Mouse (Mus musculus) E14TG2a.4 (cell line): Measurements from ENCODE around the gene Kat6b.
A peak's percentile ranks its signal among the peaks of the same experiment; 100 is the strongest.

Experiments used
- H3K27me3 ChIP-seq: 2 replicates; pipeline ENCODE4 v1.6.1; 2014; ENCODE audit warnings: low read length, control low read depth; ENCODE audit not compliant: insufficient read depth
- H3K36me3 ChIP-seq: 2 replicates; pipeline ENCODE4 v1.6.1; 2014; ENCODE audit warnings: low read length, control low read depth; ENCODE audit not compliant: insufficient read depth
- H3K4me1 ChIP-seq: replicated peaks from 2 replicates; pipeline ENCODE4 v1.6.1; 2014; ENCODE audit warnings: low read depth, low read length, control low read depth
- H3K4me3 ChIP-seq: replicated peaks from 2 replicates; pipeline ENCODE4 v1.5.1; 2014; ENCODE audit warnings: mild to moderate bottlenecking, low read length
- H3K9me3 ChIP-seq: 2 replicates; pipeline ENCODE4 v1.6.1; 2014; ENCODE audit warnings: low read length, control low read depth
- CTCF ChIP-seq: conservative IDR thresholded peaks from 2 replicates; pipeline ENCODE4 v1.5.1; 2014; ENCODE audit warnings: low read length
- NANOG ChIP-seq: IDR thresholded peaks from 2 replicates; pipeline ENCODE4 v1.6.1; 2014; ENCODE audit warnings: borderline replicate concordance, low read length, mixed read lengths
- POU5F1 ChIP-seq: IDR thresholded peaks from 2 replicates; pipeline ENCODE4 v1.6.1; 2014; ENCODE audit warnings: low read length, borderline replicate concordance

Kat6b gene

DNA sequence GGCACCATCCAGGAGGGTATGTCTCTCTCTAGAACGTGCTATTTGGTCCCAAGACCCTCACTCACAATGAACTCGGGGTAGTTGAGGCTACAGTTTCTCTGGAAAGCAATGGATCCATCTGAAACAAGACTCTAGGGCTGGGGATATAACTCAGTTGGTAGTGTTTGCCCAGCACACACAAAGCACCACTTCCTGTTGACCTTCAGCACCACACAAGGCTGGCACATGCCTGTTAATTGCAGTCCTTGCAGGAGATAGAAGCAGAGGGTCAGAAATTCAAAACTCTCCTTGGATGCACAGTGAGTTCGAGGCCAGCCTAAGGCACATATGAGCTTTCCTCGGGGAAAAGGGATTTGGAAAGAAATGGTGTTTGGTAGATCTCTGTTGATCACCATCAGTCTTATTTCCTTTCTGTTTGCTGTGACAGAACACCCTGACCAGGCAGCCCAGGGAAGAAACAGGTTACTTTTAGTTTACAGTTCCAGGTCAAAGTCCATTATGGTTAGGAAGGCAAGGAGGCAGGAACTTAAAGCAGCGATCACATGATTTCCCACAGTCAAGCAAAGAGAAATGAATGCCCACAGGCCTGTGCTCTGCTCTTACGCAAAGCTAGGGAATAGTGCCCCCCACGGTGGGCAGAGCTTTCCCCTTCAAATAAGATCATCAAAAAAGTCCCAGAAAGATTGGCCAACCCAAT lies 25.4 kb upstream of the Kat6b start:
- Histone ChIP-seq H3K4me1 (peaks cover 71% of the 10 kb centered on the region), H3K27me3 (no peaks in the 10 kb centered on the region), H3K9me3 (no peaks in the 10 kb centered on the region), H3K4me3 (no peak overlapping the region), H3K36me3 (peaks cover 7% of the 10 kb centered on the region; the same call in 1 of the 2 replicates)
- TF ChIP-seq NANOG (no peak), POU5F1 (no peak), CTCF (no peak)

DNA sequence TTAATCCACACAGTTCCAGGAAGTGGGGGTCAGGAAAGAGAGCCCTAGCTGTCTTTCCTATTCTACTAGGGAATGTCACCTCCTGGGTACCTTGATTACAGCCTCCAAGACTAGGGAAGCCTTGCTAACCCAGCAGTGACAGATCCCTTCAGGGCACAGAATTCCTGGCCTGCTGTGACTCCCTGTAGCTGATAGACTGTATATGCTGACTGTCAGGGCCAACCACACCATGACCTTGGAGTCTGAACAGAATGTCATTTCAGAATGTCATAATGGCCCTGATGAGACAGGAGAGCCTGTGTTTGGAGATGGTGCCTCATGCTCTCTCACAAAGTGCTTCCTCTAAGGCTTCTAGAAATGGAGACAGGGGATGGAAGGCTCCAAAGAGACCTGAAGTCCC lies 24.7 kb upstream of the Kat6b start:
- TF ChIP-seq NANOG (no peak), CTCF (no peak), POU5F1 (no peak)
- peaks cover 7% of the 10 kb centered on the region; the same call in 1 of the 2 replicates for H3K36me3 ChIP-seq
- no peaks in the 10 kb centered on the region for H3K9me3 ChIP-seq
- no peaks in the 10 kb centered on the region for H3K27me3 ChIP-seq
- peaks cover 64% of the 10 kb centered on the region for H3K4me1 ChIP-seq
- 0 out of 2 replicates have a peak overlapping the region, but pooled peaks have one; percentile 5 for H3K4me3 ChIP-seq

DNA sequence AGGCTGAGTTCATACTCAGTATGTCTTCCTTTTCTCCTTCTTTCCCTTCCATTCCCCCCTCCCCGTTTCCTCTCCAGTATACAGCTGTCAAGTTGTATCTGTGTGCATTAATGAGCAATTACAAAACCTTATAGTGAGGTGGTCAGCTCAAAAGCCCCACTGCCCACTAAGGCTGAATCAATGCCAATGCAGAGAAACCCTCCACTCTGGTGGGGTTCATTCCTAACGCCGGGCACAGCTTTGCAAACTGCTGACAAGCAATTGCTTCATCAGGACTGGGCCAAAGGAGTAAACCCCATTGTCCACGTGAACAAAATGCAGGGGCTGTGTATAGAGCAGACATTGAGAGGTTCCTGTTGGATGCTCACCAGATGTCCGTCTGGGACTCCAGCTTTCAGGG lies 23.4 kb upstream of the Kat6b start:
- Histone ChIP-seq H3K9me3 (no peaks in the 10 kb centered on the region), H3K4me3 (no peak overlapping the region), H3K4me1 (peaks cover 60% of the 10 kb centered on the region), H3K27me3 (no peaks in the 10 kb centered on the region), H3K36me3 (peaks cover 7% of the 10 kb centered on the region; the same call in 1 of the 2 replicates)
- TF ChIP-seq NANOG (no peak), POU5F1 (no peak), CTCF (no peak)

DNA sequence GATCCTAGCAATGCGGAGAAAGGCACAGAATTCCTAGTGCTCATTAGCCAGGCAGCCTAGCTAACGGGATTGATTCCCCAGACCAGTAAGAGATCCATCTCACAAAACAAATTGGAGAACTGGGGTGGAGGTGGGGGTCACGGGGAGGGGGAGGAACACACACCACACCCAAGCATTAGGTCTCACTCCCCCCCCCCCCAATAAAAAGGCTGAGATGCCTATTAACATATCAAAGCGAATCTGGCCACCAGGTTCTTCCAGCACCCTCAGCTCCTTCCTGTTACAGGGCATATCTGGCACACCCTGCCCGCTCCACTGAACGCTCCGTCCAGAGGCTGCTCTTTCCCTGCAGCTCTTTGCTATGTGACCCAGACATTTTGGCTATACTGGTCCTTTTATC lies 22.5 kb upstream of the Kat6b start:
- peaks cover 67% of the 10 kb centered on the region for H3K4me1 ChIP-seq
- peaks cover 5% of the 10 kb centered on the region; the same call in 1 of the 2 replicates for H3K36me3 ChIP-seq
- no peak for TF ChIP-seq CTCF
- no peak for TF ChIP-seq POU5F1
- no peak for TF ChIP-seq NANOG
- H3K9me3 ChIP-seq = no peaks in the 10 kb centered on the region
- no peak overlapping the region for H3K4me3 ChIP-seq
- H3K27me3 ChIP-seq = no peaks in the 10 kb centered on the region

DNA sequence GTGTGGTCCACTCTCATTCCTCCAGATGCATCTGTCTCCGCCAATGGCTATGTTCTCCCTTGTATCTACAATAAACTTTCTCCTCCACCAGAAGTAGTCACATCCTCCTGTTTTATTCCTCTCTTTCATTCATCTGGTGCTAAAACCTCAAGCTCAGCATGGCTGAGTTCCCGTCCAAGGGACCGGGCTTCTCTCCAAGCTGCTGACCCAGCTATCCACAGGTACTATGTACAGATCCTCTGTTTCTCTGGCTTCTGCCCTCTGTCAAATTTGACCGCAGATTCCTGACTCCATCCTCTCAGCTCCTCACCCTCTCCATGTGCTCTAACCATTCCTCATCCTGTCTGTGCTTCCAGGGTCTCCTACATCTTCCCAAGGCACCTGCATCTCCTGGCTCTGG lies 22.1 kb upstream of the Kat6b start:
- peaks cover under 1% of the 10 kb centered on the region; the same call in 1 of the 2 replicates for H3K36me3 ChIP-seq
- TF ChIP-seq NANOG = no peak
- no peak for TF ChIP-seq POU5F1
- TF ChIP-seq CTCF = no peak

DNA sequence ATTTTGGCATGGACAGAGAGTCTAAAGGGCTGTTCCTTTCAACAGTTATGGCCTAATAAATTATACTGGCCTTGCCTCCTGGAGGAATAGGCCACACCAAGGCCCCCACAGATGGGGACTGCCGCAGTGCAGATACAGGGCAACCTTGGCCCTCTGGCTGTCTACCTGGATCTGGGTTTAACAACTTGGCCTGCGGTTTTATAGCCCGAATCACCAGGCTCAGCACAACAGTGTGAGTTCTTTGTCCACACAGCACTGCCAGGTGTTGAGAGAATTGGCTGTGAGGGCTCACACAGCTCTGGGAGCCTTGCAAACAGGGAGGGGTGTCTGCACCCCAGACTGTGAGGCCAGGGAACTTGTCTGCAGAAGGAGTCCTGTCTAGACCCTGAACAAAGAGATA lies 18.8 kb upstream of the Kat6b start:
- no peaks in the 10 kb centered on the region for H3K9me3 ChIP-seq
- peaks cover 14% of the 10 kb centered on the region for H3K36me3 ChIP-seq
- no peak overlapping the region for H3K4me3 ChIP-seq
- no peak for TF ChIP-seq NANOG
- TF ChIP-seq CTCF = no peak
- TF ChIP-seq POU5F1 = no peak
- H3K4me1 ChIP-seq = peaks cover 47% of the 10 kb centered on the region
- H3K27me3 ChIP-seq = no peaks in the 10 kb centered on the region

More for the DNA sequence above, 22.1 kb upstream of the Kat6b start:
- H3K27me3 ChIP-seq = no peaks in the 10 kb centered on the region
- no peaks in the 10 kb centered on the region for H3K9me3 ChIP-seq
- no peak overlapping the region for H3K4me3 ChIP-seq
- peaks cover 67% of the 10 kb centered on the region for H3K4me1 ChIP-seq

DNA sequence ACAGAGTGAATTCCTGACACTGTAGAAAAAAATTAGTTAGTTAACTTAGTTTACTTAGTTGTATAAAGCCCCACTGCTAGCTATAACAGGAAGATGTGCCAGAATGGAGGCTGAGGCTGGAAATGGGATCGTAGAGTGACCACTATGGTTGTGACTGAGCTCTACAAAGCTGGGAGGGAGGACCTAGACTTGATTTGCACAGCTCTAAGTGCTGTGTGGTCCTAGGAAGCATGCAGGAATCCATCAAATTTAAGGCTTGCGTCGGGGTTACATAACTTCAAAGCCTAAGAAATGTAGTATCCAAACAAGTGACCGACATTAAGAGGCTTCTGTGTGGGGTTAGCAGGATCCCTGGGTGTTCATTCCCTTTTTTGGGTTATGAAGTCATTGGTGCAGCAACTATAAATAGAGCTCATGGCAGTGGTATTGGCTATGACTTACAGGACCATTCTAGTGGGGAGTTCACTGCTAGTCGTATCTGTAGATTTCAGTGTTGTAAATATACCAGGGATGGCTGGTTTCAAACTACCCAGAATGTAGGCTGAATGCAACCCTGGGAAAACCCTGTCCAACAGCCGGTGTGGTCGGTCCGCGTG lies 18.0 kb upstream of the Kat6b start:
- Histone ChIP-seq H3K9me3 (no peaks in the 10 kb centered on the region), H3K4me1 (peaks cover 40% of the 10 kb centered on the region), H3K4me3 (no peak overlapping the region), H3K27me3 (no peaks in the 10 kb centered on the region), H3K36me3 (peaks cover 19% of the 10 kb centered on the region)
- TF ChIP-seq CTCF (no peak), POU5F1 (no peak), NANOG (no peak)

DNA sequence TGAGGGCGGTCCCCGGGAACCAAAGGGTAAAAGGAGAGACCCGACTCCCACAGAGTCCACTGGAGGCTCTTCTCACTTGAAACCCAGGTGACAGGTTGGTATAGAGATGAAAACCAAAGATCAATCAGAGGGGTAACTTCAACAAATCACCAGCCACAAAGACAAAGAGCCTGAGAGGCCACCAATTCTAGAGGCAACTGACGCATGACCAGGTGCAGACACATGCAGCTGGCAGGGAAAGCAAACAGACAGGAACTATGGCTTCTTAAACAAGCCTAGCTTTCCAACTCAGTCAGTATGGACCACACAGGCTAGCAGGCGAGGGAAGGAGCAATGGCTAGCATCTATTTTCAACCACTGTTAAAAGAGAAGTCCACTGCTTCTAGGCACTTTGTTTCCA lies 10.8 kb upstream of the Kat6b start:
- TF ChIP-seq POU5F1 = no peak
- TF ChIP-seq CTCF = no peak
- TF ChIP-seq NANOG = no peak

More for the DNA sequence above, 10.8 kb upstream of the Kat6b start:
- Histone ChIP-seq H3K9me3 (no peaks in the 10 kb centered on the region), H3K4me1 (peaks cover 57% of the 10 kb centered on the region), H3K4me3 (no peak overlapping the region), H3K27me3 (no peaks in the 10 kb centered on the region), H3K36me3 (peaks cover 15% of the 10 kb centered on the region)
